Mouse (Mus musculus): Measurements from ENCODE around the gene Mospd2. TPM values are rescaled to one million over a fixed set of nuclear protein-coding genes. Genes with fewer than 3 reads are reported as not detected.

Gene Mospd2
- polyA plus RNA-seq (2012; rRNA removed): 17.1 and 17.5 TPM in 2 replicates

DNA sequence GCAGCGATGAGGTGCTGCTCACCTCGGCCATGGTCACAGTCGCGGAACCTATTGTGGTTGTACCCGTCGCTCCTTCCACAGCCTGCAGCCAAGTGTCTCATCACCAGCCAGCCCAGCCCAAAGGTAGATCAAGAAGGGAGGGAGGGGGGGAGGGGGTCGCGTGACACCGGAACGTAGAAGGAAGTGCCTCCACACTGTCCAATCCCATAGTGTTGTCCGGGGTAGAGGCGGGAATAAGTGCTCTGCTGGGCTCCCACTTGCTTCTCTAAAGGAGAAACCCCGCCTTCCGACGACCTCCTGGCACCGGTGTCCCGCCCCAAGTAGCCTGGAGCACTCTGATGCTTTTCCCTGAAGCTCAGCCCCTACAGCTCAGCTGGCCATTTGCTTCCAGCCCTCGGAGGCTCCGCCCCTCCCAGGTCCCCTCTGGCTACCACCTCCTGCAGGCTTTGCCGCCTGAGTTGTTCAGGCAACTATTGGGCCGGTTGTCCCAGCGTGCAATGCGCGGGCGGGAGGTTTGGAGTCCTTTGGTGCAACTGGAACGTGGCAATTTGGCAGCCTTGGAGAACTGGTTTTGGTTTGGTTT, at the start of gene Mospd2, which contains the start of gene Fancb:
Gene Mospd2, minus strand, starts transcription at position 183 of the 583 bp plus-strand sequence.
Gene Fancb, plus strand, starts transcription at position 400 of the 583 bp plus-strand sequence.
- no peak for DNase-seq (ENCODE audit: low read depth)

DNA sequence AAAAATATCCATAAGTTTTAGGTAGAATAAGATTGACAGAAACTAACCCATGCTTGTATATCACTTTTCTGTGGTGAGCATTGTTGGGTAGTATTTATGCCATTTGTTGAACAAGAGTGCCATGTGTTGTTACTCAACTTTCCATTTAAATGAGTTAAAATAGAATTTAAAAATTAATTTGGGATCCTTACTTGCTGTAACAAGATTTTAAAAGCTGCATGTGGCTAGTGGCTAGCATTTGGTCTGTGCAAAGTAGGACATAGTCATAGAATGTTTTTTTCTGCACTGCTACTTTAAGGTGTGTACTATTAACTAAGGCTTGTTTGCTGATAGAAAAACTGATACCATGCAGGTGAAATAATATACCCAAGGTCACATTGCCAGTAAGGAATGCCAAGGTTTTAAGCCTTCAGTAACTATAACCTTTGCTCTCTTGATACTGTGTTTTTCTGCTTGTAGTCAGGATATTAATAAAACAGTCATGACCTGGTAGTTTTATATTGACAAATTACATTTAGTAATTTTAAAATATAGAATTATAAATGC, 24.7 kb upstream of the Mospd2 start, which contains the start of gene Gm17604:
Gene Gm17604, minus strand, starts transcription at position 51 of the 546 bp plus-strand sequence.
- no peak for DNase-seq (ENCODE audit: low read depth)

DNA sequence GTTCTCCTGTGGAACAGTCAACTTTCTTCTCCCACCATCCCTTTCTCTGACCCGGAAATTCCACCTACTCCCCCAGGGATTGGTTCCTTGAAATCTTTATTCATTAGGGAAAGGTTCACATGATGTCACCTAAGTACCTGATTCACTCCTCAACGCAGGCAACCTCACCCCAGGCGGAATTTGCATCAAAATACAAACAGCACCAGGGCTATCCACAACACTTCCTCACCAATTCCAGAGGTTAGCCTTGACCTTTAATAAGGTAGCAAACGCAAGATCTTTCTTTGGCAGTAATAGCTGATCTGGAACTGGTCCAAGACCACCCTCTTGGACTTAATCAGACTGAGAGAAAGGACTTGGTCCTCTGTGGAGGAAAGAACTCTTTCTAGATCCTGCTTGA, 23.0 kb upstream of the Mospd2 start:
- DNase-seq (ENCODE audit: low read depth): no peak

DNA sequence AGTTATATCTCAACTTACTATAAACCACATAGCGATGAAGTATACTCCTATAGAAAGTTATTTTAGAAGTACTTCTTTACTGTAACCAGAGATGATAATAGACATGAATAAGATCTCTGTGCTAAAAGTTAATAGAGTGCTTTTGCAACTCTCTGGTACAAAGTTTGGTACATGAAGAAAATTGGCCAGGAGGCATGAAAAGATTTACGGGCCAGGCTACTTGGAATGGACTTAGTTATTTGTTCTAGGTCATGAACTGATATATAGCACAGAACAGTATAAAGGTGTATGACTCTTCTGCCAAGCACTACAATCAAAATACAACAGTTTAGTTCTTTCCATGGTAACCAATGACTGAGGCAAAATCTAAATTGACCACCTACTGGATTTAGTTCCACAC, 1.3 kb downstream of the Mospd2 start:
- DNase-seq (ENCODE audit: low read depth): no peak

DNA sequence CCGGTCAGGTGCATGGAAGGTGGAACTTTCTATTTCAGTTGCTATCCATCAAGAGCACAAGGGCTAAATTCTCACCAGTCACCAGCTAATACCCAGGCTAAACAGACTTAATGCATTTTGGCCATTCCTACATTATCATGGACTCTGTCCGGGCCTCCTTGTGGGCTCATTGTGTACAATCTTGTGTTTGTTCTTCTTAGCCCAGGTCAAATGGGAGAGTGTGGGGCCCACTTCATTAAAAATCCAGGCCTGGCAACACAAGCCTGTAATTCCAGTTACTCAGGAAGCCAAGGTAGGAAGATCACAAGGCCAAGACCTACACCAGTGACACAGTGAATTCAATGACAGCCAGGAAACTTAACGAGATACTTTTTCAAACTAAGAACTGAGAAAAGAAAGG, 9.0 kb downstream of the Mospd2 start:
- no peak for DNase-seq (ENCODE audit: low read depth)

DNA sequence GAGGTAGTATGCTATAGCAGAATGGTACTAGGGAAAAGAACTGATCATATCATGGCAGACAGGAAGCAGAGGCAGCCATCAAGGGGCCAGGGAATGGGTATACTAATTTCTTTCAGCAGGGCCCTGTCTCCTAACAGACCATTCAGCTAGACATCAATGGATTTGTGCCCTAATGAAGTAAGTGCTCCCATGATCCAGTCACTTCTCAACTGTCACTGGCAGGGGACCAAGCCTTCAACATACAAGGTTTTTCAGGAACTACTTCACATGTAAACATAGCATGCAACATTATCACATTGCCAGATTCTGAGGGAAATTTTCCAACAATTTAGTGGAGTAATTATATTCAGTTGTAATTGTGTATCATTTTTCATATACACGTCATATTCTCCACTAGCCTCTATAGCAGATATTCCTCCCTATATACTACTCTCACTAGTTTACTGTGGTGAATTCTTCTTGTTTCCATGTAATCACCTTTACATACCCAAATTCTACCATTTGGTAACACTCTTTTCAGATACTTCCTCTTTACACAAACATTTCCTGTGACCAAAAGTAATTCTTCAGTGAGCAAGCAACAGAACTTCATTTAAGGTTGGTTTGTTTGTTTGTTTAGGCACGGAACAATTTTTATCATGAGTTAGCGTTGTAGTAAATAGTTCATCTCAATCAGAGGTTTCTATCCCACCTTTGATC, 14.3 kb downstream of the Mospd2 start:
- no peak for DNase-seq (ENCODE audit: low read depth)

DNA sequence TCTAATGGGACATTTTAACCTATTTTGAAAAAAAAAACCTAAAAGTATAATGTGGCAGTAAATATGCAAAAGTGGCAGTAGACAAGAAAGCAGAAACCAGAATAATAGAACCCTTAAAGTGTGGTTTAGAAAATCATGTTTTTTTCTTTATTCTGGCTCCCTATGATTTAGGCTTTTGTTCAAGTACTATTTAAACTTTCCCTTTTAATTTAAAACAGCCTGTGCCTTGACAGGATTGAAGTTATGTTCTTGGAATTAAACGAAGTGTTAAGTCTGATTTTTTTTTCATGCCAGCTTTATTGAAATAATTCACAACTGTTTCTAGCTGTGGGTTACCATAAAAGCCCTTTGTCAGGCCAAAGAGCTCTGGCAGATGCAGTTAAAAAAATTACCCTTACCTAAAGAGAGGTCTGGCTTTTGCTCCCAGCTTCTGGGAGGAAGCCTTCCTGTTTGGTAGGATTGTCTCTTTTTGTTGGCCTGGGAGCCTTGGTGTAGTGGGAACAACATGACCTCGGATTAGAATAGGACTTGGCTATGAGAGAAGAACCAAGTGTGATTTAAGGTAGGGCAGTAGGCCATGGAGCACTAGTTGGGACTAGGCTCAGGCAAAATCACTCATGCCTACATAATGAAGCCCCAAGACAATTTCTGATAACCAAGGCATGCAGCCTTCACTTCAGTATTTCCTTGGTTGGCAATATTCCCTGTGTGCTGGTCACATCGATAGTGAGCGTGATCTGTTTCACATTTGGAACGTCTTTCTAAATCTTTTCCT, 27.4 kb downstream of the Mospd2 start:
- DNase-seq (ENCODE audit: low read depth): peak; percentile 47

DNA sequence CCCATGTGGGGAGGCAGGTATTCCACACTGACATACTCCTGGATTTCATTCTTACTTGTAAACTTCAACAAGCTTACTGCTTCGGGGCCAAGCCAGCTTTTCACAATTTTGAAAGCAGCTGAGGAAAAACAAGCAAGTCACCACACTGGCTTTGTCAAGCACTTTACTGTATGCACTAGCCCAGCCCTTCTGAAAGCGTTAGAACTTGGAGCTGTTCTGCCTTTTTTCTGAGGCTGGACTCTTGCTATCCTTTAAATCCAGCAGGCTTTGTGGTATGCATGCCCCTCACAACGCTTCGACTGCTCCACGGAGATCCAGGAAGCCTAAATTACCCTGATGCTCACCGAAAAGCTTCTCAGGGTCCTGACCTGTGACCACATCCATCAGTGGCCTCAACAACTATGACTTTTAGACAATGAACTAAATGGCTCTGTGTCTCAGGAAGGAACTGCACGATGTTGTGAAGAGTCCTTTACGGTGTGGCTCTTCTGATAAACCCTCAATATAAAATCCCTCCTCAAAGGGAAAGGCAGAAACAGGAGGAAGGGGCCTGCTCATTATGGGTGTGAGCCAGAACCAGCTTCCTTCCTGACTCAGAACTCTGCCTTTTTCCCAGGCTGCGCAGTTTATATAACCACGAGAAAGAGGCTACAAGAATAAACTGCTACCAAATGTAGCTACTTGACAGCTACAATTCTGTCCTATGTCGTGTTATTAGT, 28.2 kb downstream of the Mospd2 start:
- DNase-seq (ENCODE audit: low read depth): no peak

DNA sequence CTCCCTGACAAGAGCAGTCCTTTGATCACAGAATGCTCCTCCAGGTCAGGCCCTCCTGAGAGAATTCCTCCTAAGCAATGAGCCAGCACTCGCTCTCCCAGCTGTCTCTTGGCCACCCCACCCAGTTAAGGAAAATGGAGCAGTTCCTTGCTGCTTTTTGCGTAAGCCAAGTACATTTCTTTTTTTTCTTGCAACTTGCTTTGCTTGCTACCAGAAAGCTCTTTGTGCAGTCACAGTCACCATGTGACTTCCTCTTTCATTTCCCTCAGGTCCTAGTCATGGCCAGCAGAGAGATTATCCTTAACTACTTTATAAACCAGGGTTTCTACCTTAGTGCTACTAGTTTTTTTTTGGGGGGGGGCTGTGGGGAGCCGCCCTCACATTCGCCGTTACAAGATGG, 38.6 kb downstream of the Mospd2 start:
- DNase-seq (ENCODE audit: low read depth): no peak

DNA sequence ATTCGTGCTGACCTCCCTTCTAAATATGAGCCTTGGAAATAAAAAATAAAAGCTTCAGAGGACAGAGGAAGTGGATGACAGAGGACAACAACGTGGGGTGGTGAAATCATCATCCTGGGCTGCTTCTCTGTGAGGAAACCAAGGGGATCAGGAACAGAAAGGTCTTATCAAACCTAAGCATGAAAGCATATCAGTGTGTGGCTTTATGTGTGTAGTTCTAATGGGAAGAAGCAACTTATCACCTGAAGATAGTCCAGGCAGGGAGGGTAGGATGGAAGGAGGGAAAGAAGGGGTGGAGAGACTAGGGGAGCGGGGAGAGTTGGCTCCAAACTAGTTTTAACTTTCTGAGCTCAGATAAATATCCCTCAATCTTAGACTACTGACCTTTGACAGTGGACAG, 67.2 kb downstream of the Mospd2 start:
- DNase-seq (ENCODE audit: low read depth): no peak

DNA sequence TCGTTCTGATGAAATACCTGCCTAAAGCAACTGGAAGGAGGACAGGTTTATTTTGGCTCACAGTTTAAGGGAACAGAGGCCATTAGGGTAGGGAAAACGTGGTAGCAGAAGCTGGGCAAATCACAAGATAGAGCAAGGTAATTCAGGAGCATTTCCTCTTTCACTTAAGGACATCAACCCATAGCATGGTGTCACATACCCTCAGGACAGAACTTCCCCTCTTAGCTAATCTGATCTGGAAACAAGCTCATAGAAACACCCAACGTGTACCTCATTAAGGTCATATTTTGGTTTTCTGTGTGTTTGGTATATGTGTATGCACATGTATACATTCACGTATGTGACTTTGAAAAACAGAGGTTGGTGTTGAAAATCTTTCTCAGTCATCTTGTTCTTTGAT, 68.0 kb downstream of the Mospd2 start:
- peak; percentile 57 for DNase-seq (ENCODE audit: low read depth)

DNA sequence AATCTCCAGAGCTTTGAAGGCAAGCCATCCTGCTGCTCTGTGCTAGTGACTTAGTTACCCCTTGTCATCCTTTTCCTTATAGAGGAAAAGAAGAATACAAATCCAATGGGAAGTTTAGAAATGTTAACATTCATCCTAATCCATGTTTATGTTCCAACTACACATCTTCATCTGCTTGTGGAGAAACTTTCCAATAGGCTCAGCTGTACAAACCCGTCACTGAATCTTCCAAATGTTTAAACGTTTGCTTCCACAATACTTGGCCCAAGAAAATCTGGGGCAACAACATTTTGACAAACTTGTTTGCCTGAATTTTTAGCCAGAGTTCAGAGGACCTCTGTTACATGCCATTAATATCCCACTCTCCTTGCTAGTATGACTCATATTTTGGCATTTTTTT, 78.3 kb downstream of the Mospd2 start:
- no peak for DNase-seq (ENCODE audit: low read depth)

DNA sequence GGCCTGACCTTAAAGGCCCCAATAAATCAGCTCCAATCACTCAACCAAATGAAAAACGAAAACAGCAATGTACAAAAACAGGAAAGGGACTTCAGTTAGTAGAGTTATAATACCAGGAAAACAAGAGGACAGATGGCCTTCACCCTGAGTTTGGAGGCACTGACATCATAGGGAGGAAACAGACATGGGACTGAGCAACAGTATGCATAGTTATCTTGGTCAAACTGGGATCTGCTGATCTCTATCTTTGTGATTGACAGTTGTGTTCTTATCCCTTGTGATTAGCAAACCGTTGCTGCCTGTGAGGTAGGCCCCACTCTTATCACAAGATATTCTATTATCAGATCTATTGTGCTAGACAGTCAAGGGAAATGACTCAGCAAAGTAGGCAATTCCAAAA, 80.4 kb downstream of the Mospd2 start:
- no peak for DNase-seq (ENCODE audit: low read depth)

DNA sequence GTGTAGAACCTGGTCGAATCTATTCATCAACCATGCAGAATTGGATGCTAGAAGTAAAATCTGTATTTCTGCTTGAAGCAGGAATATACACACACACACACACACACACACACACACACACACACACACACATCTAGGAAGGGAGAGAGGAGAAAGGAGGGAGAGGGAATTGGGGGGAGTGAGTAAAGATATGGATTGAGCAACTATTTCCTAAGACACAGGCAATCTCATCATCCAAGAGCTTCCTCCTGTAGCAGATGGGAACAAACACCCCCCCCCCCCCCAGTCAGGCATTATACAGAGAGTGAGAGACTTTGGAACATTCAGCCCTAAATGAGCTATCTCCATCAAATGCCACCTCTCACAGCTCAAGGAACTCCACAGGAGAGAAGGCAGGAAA, 93.9 kb downstream of the Mospd2 start:
- DNase-seq (ENCODE audit: low read depth): no peak

Other genes starting within 250 kb of the Mospd2 start
- gene Fancb, start 217 bp upstream of the Mospd2 start, polyA plus RNA-seq (2012; rRNA removed): 0.76 and 1.1 TPM in 2 replicates
- not detected in 2 replicates for gene Gm17604, start 24.5 kb upstream of the Mospd2 start, polyA plus RNA-seq (2012; rRNA removed)

Measured in gonadal fat pad, adult 2 months (tissue).